19 mouse cellular contexts compared by ENCODE assay signal in genomic region chr6:4684706-4685340, GRCm38 (mm10).
DNase-seq lines count a peak whose midpoint lies in the region; ATAC-seq and TF ChIP-seq lines count a peak whose summit lies in the region.
"Had no signal": no experiment of that assay in that cellular context is flagged by ENCODE, and none has a peak within 500 bp of the region (broad histone marks: within the 10 kb centered on the region; RNA-seq: fewer than 3 reads in every experiment).

No protein-coding gene starts in this region.

- H3K4me2 ChIP-seq in kidney, embryonic 15.5 days = no peak overlapping the region
- H3K4me2 ChIP-seq in limb, embryonic 15.5 days = no peak overlapping the region
- H3K4me2 ChIP-seq: heart, embryonic 15.5 days; midbrain, embryonic 15.5 days had no signal

- no peak overlapping the region for H3K9ac ChIP-seq in kidney, embryonic 15.5 days
- no peak overlapping the region for H3K9ac ChIP-seq in limb, embryonic 15.5 days
- H3K9ac ChIP-seq: heart, embryonic 15.5 days; midbrain, embryonic 15.5 days had no signal

- no peaks in the 10 kb centered on the region for H3K36me3 ChIP-seq in kidney, embryonic 15.5 days
- H3K36me3 ChIP-seq in limb, embryonic 15.5 days = no peaks in the 10 kb centered on the region
- H3K36me3 ChIP-seq: midbrain, embryonic 15.5 days had no signal

- TF ChIP-seq CTCF in bone marrow macrophage, adult 2 months (IDR thresholded peaks at IDR 0.05; ENCODE audit: low read depth, low read length) = no peak

- 0 out of 2 replicates have a peak overlapping the region, but pooled peaks have one; percentile 15 for H3K27ac ChIP-seq in kidney, embryonic 15.5 days
- H3K27ac ChIP-seq in bone marrow macrophage, adult 2 months (ENCODE audit: insufficient read depth, low read depth, low read length) = 0 out of 2 replicates have a peak overlapping the region, but pooled peaks have one; percentile 19
- peak overlapping the region; percentile 11; the same call in 1 of the 2 replicates for H3K27ac ChIP-seq in limb, embryonic 15.5 days
- H3K27ac ChIP-seq: gastrocnemius, adult 2 months; heart, embryonic 15.5 days; midbrain, embryonic 15.5 days had no signal

- DNase-seq in kidney, adult 9 months = no peak
- DNase-seq in NIH3T3 (ENCODE audit: low read depth) = peak; percentile 27
- DNase-seq in left cerebral cortex, postnatal 14 days (ENCODE audit: low spot score in 2 of 2) = no peak
- DNase-seq: cerebellum, postnatal 25 days; gastrocnemius, adult 2 months; heart, adult 11 months; kidney, adult 2 months; left cerebral cortex, postnatal 4 days; lung, postnatal 14 days; right cerebral cortex, adult 18-20 months; thymus, adult 18-20 months had no signal

- H3K4me1 ChIP-seq in kidney, embryonic 15.5 days = 0 out of 2 replicates have a peak, but pooled peaks cover 5% of the 10 kb centered on the region
- H3K4me1 ChIP-seq in bone marrow macrophage, adult 2 months (ENCODE audit: control insufficient read depth, insufficient read depth, low read length) = peaks cover 14% of the 10 kb centered on the region
- peaks cover 5% of the 10 kb centered on the region for H3K4me1 ChIP-seq in limb, embryonic 15.5 days
- H3K4me1 ChIP-seq: heart, embryonic 15.5 days; midbrain, embryonic 15.5 days had no signal

- no peak overlapping the region for H3K4me3 ChIP-seq in kidney, embryonic 15.5 days (replicated peaks)
- H3K4me3 ChIP-seq in bone marrow macrophage, adult 2 months (ENCODE audit: insufficient read depth, low read length) = no peak overlapping the region
- H3K4me3 ChIP-seq in limb, embryonic 15.5 days = no peak overlapping the region
- H3K4me3 ChIP-seq: gastrocnemius, adult 2 months; heart, embryonic 15.5 days; megakaryocyte, embryonic 14.5 days; midbrain, embryonic 15.5 days had no signal

- intact Hi-C loops in left cerebral cortex, postnatal 14 days (cut with DNase I) = no loop called here

- no peak for ATAC-seq in kidney, embryonic 15.5 days (replicated peaks; ENCODE audit: low FRiP score)
- no peak for ATAC-seq in limb, embryonic 15.5 days (ENCODE audit: insufficient number of reproducible peaks, low FRiP score, low TSS enrichment, low read depth)
- no peak for ATAC-seq in frontal cortex, adult (ENCODE audit: low TSS enrichment)
- ATAC-seq: forebrain, embryonic 16.5 days; midbrain, embryonic 15.5 days had no signal

- no peaks in the 10 kb centered on the region for H3K9me3 ChIP-seq in kidney, embryonic 15.5 days (replicated peaks)
- no peaks in the 10 kb centered on the region for H3K9me3 ChIP-seq in limb, embryonic 15.5 days
- H3K9me3 ChIP-seq: heart, embryonic 15.5 days; megakaryocyte, embryonic 14.5 days; midbrain, embryonic 15.5 days had no signal

- no peaks in the 10 kb centered on the region for H3K27me3 ChIP-seq in kidney, embryonic 15.5 days
- H3K27me3 ChIP-seq in limb, embryonic 15.5 days = no peaks in the 10 kb centered on the region
- H3K27me3 ChIP-seq: heart, embryonic 15.5 days; megakaryocyte, embryonic 14.5 days; midbrain, embryonic 15.5 days had no signal

- WGBS in kidney, embryonic 15.5 days = 38% methylated on average over 10 of the region's 10 CpGs
- WGBS in limb, embryonic 15.5 days = 31% methylated on average over 10 of the region's 10 CpGs

- no peak for TF ChIP-seq POLR2A in bone marrow macrophage, adult 2 months (IDR thresholded peaks at IDR 0.05; ENCODE audit: borderline replicate concordance, low read depth, low read length)
